Mouse (Mus musculus): ENCODE measurements around the gene Qars. TPM values are rescaled to one million over a fixed set of nuclear protein-coding genes. Genes with fewer than 3 reads are reported as not detected.

Qars gene
- polyA plus RNA-seq, 1 experiment from 2014 or later, result 119 TPM

DNA sequence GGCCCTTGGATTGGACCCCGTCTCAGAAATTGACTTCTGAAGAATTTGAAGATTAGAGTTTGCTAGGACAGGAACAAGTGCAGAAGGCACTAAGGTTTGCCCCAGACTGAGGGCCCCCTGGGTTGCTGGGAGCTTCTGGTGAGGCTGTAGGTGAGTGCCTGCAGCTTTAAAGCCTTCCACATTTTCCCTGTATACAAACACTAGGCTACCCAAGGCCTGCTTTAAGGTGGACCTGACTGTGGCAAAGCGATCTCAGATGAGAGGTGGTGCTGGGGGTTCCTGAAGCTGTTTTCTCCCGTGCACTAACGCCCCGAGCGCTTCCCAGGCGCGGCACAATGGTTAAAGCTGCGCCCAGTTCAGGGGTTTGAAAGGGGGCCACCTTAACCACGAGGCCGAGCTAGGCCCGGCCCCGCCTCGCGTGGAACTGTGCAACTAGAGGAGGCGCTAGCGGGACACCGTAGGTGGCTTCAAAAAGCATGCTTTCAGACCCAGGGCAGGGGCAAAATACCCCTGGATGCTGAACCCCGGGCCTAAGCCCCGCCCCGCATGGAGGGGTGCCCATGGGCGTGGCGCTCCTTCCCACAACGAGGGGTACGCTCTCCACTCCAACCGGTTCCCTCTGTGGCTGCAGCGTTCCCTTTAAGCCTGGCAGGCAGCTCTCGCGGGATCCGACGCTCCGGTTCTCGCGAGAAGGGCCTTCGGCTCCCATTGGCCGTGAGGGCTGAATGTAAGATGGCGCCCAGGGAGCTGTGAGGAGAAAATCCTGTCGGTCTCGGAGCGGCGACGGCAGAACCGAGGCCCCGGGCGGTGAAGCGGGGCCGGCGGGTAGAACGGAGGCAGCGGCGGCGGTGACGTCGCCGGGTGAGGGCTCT is 9.1 kb downstream of the Qars start, which contains the start of gene Qrich1:
Gene Qrich1, plus strand, starts transcription at position 427 of the 872 bp plus-strand sequence.
- peak within 1 kb of the TSS; percentile 99 for H3K9ac ChIP-seq (ENCODE audit: low read length)
- H3K9me3 ChIP-seq (ENCODE audit: control insufficient read depth, low read length), result no peaks in the 10 kb centered on the region
- peaks cover 55% of the 10 kb centered on the region for H3K36me3 ChIP-seq (ENCODE audit: control insufficient read depth, insufficient read depth, low read length)
- peak within 1 kb of the TSS; percentile 74 for H3K4me2 ChIP-seq (ENCODE audit: low read length)
- WGBS, result under 1% methylated on average over 55 of the region's 55 CpGs
- no peaks in the 10 kb centered on the region for H3K27me3 ChIP-seq (replicated peaks; ENCODE audit: control insufficient read depth, insufficient read depth, low read length)
- ATAC-seq (replicated peaks; ENCODE audit: low FRiP score, low TSS enrichment, low read depth) (peak; percentile 98), DNase-seq (ENCODE audit: low spot score) (peak; percentile 95)
- H3K4me3 ChIP-seq (ENCODE audit: low read depth, low read length), result peak within 1 kb of the TSS; percentile 98
- peaks cover 10% of the 10 kb centered on the region; the same call in 1 of the 2 replicates for H3K4me1 ChIP-seq (replicated peaks; ENCODE audit: control insufficient read depth, insufficient read depth, low read length)
- H3K27ac ChIP-seq (ENCODE audit: low read depth), result peak within 1 kb of the TSS; percentile 99

DNA sequence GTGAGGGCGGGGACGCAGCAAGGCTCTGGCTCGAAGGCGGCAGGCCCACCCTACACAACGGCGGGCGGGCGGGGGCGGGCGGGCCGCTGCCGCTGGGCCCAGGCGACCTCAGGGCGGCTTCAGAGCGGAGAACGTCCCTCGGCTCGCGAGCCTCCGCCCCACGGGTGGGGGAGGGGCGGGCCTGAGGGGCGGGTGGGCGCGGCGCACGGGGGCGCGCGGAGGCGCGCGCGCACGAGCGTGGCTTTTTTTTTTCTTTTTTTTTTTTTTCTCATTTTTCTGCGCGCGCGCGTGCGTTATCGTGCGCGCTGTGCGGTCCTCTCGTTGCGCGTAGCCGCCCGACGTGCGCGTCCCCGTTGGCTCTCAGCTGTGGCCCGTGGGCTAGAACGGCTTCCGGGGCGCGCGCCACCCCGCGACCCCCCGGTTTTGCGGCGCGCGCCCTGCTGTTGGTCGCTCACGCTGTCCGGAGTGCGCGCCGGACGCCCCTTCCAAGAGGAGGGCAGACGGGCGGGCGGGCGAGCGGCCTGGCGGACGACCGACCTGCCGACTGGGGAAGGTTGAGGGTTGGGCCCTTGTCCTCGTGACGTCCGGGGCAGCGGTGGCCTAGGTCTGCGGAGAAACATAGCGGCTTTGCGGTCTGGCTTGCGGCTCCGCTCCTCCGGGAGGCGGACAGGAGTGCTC is 9.9 kb downstream of the Qars start:
- peak; percentile 80 for ATAC-seq (replicated peaks; ENCODE audit: low FRiP score, low TSS enrichment, low read depth)
- peaks cover 47% of the 10 kb centered on the region for H3K36me3 ChIP-seq (ENCODE audit: control insufficient read depth, insufficient read depth, low read length)

DNA sequence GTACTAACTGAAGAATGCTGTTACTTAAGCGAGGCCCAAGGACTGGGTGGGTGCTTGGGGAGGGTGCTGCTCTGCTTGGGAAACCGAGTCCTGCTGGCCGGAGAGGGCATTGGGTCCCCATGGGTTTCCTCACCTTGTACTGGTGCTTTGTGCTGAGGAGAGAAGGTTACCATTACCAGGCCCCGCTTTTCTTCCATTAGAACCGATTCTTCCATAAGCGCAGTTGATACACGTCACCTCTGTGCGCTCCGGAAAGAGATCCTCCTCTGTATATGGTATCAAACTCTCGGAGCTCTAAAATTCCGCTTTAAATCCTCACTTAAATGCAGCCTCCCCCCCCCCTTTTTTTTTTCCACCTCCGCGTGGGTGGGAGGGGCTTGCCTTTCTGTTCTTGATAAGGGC is 10.4 kb downstream of the Qars start:
- H3K4me2 ChIP-seq (ENCODE audit: low read length), result peak overlapping the region; percentile 73
- H3K36me3 ChIP-seq (ENCODE audit: control insufficient read depth, insufficient read depth, low read length), result peaks cover 42% of the 10 kb centered on the region
- peak overlapping the region; percentile 99 for H3K9ac ChIP-seq (ENCODE audit: low read length)
- ATAC-seq (replicated peaks; ENCODE audit: low FRiP score, low TSS enrichment, low read depth), result peak; percentile 41
- no peaks in the 10 kb centered on the region for H3K27me3 ChIP-seq (replicated peaks; ENCODE audit: control insufficient read depth, insufficient read depth, low read length)
- DNase-seq (ENCODE audit: low spot score), result peak; percentile 87
- no peaks in the 10 kb centered on the region for H3K9me3 ChIP-seq (ENCODE audit: control insufficient read depth, low read length)
- WGBS, result 0% methylated on average over 13 of the region's 13 CpGs
- H3K4me1 ChIP-seq (replicated peaks; ENCODE audit: control insufficient read depth, insufficient read depth, low read length), result peaks cover 10% of the 10 kb centered on the region; the same call in 1 of the 2 replicates
- H3K27ac ChIP-seq (ENCODE audit: low read depth), result peak overlapping the region; percentile 99
- peak overlapping the region; percentile 98 for H3K4me3 ChIP-seq (ENCODE audit: low read depth, low read length)

More for the DNA sequence above, 9.9 kb downstream of the Qars start:
- Histone ChIP-seq H3K4me1 (replicated peaks; ENCODE audit: control insufficient read depth, insufficient read depth, low read length) (peaks cover 10% of the 10 kb centered on the region; the same call in 1 of the 2 replicates), H3K27ac (ENCODE audit: low read depth) (peak overlapping the region; percentile 99), H3K4me2 (ENCODE audit: low read length) (peak overlapping the region; percentile 73), H3K9me3 (ENCODE audit: control insufficient read depth, low read length) (no peaks in the 10 kb centered on the region), H3K27me3 (replicated peaks; ENCODE audit: control insufficient read depth, insufficient read depth, low read length) (no peaks in the 10 kb centered on the region), H3K9ac (ENCODE audit: low read length) (peak overlapping the region; percentile 99), H3K4me3 (ENCODE audit: low read depth, low read length) (peak overlapping the region; percentile 98)
- DNase-seq (ENCODE audit: low spot score), result peak; percentile 94
- WGBS, result under 1% methylated on average over 83 of the region's 95 CpGs

DNA sequence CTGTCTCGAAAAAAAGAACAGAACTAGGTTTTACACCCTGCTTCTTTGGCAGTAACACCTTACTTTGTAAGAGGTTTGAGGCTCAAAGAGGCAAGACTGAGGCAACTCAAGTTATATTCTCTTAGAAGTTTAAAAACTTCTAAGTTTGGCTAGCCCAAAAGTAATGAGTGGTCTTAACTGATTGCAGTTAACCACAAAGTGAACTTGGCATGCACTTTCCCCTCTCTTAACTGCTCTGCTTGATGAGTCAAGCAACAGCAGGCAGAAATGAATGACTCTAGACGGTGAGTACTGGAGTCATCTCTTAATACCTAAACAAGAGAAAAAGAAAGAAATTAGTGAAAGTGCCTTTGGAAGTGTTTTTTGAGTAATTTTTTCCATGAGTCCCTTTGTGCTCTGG is 14.1 kb downstream of the Qars start:
- H3K27ac ChIP-seq (ENCODE audit: low read depth), result no peak overlapping the region
- ATAC-seq (replicated peaks; ENCODE audit: low FRiP score, low TSS enrichment, low read depth), result no peak

DNA sequence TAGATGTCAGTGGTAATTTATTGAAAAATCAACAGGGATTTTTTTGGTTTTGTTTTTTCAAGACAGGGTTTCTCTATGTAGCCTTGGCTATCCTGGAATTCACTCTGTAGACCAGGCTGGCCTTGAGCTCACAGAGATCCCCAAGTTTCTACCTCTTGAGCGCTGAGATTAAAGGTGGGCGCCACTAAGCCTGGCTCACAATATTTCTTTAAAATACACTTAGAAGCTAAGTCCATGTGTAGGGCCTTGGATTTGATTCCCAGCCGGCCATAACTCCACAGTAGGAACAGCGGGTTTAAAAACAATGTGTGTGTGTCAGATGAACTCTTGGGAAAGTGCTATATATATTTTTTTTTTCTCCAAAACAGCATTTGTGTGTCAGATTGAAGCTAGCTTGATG is 15.8 kb downstream of the Qars start:
- H3K27ac ChIP-seq (ENCODE audit: low read depth), result no peak overlapping the region
- ATAC-seq (replicated peaks; ENCODE audit: low FRiP score, low TSS enrichment, low read depth) (no peak), DNase-seq (ENCODE audit: low spot score) (no peak)
- no peak overlapping the region for H3K4me3 ChIP-seq (ENCODE audit: low read depth, low read length)
- no peaks in the 10 kb centered on the region for H3K27me3 ChIP-seq (replicated peaks; ENCODE audit: control insufficient read depth, insufficient read depth, low read length)
- H3K4me2 ChIP-seq (ENCODE audit: low read length), result no peak overlapping the region
- WGBS, result 95% methylated on average over 4 of the region's 4 CpGs
- no peaks in the 10 kb centered on the region for H3K9me3 ChIP-seq (ENCODE audit: control insufficient read depth, low read length)
- peaks cover 31% of the 10 kb centered on the region; the same call in 1 of the 2 replicates for H3K36me3 ChIP-seq (ENCODE audit: control insufficient read depth, insufficient read depth, low read length)
- peaks cover 4% of the 10 kb centered on the region; the same call in 1 of the 2 replicates for H3K4me1 ChIP-seq (replicated peaks; ENCODE audit: control insufficient read depth, insufficient read depth, low read length)
- H3K9ac ChIP-seq (ENCODE audit: low read length), result no peak overlapping the region

More for the DNA sequence above, 14.1 kb downstream of the Qars start:
- WGBS, result 79% methylated on average over 2 of the region's 2 CpGs
- DNase-seq (ENCODE audit: low spot score), result no peak
- H3K27me3 ChIP-seq (replicated peaks; ENCODE audit: control insufficient read depth, insufficient read depth, low read length), result no peaks in the 10 kb centered on the region
- peaks cover 22% of the 10 kb centered on the region; the same call in 1 of the 2 replicates for H3K36me3 ChIP-seq (ENCODE audit: control insufficient read depth, insufficient read depth, low read length)
- H3K4me2 ChIP-seq (ENCODE audit: low read length), result no peak overlapping the region
- H3K9me3 ChIP-seq (ENCODE audit: control insufficient read depth, low read length), result no peaks in the 10 kb centered on the region
- no peak overlapping the region for H3K9ac ChIP-seq (ENCODE audit: low read length)
- H3K4me3 ChIP-seq (ENCODE audit: low read depth, low read length), result no peak overlapping the region
- H3K4me1 ChIP-seq (replicated peaks; ENCODE audit: control insufficient read depth, insufficient read depth, low read length), result peaks cover 4% of the 10 kb centered on the region; the same call in 1 of the 2 replicates

DNA sequence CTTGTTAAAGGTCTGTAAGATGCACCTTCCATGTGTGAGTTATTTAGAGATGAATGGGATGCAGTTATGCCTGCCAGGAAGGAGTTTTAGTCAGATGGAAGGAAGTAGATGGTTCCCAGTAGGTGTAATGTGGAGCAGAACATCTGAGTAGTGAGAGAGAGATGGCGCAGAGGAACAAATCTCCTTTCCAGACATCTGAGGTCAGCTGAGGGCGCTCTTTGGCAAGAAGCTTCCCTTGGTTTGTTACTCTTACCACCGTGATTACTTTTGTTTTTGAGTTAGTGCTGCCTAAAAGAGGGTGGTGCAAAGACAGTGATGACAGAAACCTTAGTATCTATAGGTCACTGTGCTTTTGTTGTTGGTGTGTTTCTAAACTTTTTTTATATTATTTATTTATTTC is 17.9 kb downstream of the Qars start:
- no peak for DNase-seq (ENCODE audit: low spot score)
- Histone ChIP-seq H3K36me3 (ENCODE audit: control insufficient read depth, insufficient read depth, low read length) (peaks cover 40% of the 10 kb centered on the region), H3K4me3 (ENCODE audit: low read depth, low read length) (no peak overlapping the region), H3K27ac (ENCODE audit: low read depth) (no peak overlapping the region), H3K9ac (ENCODE audit: low read length) (no peak overlapping the region), H3K4me1 (replicated peaks; ENCODE audit: control insufficient read depth, insufficient read depth, low read length) (no peaks in the 10 kb centered on the region), H3K4me2 (ENCODE audit: low read length) (no peak overlapping the region), H3K9me3 (ENCODE audit: control insufficient read depth, low read length) (no peaks in the 10 kb centered on the region), H3K27me3 (replicated peaks; ENCODE audit: control insufficient read depth, insufficient read depth, low read length) (no peaks in the 10 kb centered on the region)
- 77% methylated on average over 3 of the region's 3 CpGs for WGBS
- ATAC-seq (replicated peaks; ENCODE audit: low FRiP score, low TSS enrichment, low read depth), result no peak

DNA sequence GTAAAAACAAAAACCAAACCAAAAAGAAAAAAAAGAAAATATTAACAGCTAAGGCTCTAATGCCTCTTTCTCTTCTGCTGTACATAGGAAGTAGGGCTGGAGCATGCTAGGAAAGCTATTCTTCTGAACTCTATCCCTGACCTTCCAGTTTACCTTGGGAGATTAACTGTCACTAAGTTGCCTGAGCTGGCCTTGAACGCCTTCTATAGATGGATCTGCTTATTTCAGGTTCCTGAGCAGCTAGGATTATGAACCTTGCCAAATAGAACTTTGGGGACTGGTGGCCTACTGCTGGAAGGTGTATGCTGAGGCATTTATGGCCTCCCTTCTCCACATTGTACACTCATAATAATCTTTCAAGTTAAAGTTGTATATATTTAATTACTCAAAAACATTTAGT is 23.4 kb downstream of the Qars start:
- Histone ChIP-seq H3K4me1 (replicated peaks; ENCODE audit: control insufficient read depth, insufficient read depth, low read length) (no peaks in the 10 kb centered on the region), H3K36me3 (ENCODE audit: control insufficient read depth, insufficient read depth, low read length) (peaks cover 85% of the 10 kb centered on the region), H3K9me3 (ENCODE audit: control insufficient read depth, low read length) (no peaks in the 10 kb centered on the region), H3K4me3 (ENCODE audit: low read depth, low read length) (no peak overlapping the region), H3K27ac (ENCODE audit: low read depth) (no peak overlapping the region), H3K4me2 (ENCODE audit: low read length) (no peak overlapping the region), H3K27me3 (replicated peaks; ENCODE audit: control insufficient read depth, insufficient read depth, low read length) (no peaks in the 10 kb centered on the region), H3K9ac (ENCODE audit: low read length) (no peak overlapping the region)
- DNase-seq (ENCODE audit: low spot score) (no peak), ATAC-seq (replicated peaks; ENCODE audit: low FRiP score, low TSS enrichment, low read depth) (no peak)
- 96% methylated on average over 1 of the region's 1 CpGs for WGBS

DNA sequence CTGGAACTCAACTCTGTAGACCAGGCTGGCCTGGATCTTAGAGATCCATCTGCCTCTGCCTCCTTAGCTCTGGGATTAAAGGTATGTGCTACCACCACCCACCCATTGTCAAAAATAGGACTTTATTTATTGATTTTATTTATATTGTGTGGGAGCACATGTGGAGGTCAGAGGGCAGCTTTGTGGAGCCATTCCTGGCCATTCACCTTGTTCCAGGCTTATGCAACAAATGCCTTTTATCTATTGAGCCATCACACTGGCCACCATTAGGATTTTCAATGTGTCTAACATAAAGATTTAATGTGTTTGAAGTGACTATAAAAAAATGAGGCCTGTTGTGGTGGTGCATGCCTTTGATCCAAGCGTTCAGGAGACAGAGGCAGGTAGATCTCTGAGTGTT is 24.0 kb downstream of the Qars start:
- no peak overlapping the region for H3K4me2 ChIP-seq (ENCODE audit: low read length)
- DNase-seq (ENCODE audit: low spot score), result no peak
- no peak for ATAC-seq (replicated peaks; ENCODE audit: low FRiP score, low TSS enrichment, low read depth)
- H3K9ac ChIP-seq (ENCODE audit: low read length), result no peak overlapping the region
- H3K36me3 ChIP-seq (ENCODE audit: control insufficient read depth, insufficient read depth, low read length), result peaks cover 91% of the 10 kb centered on the region
- no peaks in the 10 kb centered on the region for H3K4me1 ChIP-seq (replicated peaks; ENCODE audit: control insufficient read depth, insufficient read depth, low read length)
- no peak overlapping the region for H3K27ac ChIP-seq (ENCODE audit: low read depth)
- H3K9me3 ChIP-seq (ENCODE audit: control insufficient read depth, low read length), result no peaks in the 10 kb centered on the region
- H3K27me3 ChIP-seq (replicated peaks; ENCODE audit: control insufficient read depth, insufficient read depth, low read length), result no peaks in the 10 kb centered on the region
- WGBS, result 91% methylated on average over 1 of the region's 1 CpGs
- no peak overlapping the region for H3K4me3 ChIP-seq (ENCODE audit: low read depth, low read length)
